Mouse (Mus musculus) Patski (cell line): ENCODE results near the gene Ceacam14. TPM values are rescaled to one million over a fixed set of nuclear protein-coding genes. Genes with fewer than 3 reads are reported as not detected.

Experiments
- ATAC-seq: fragments of 100-300 bp; one replicate; pipeline ENCODE4 v1.8.0; 2021
- CTCF ChIA-PET: fragments of 350-600 bp; sonication (Branson Sonifier 250); formaldehyde crosslinking; loops from one replicate; lab custom pipeline; 2022; ENCODE audit warnings: inconsistent platforms; lab: Charles Lee
- POLR2A ChIA-PET: fragments of 350-600 bp; sonication (Branson Sonifier 250); formaldehyde crosslinking; loops from one replicate; lab custom pipeline; 2022; ENCODE audit warnings: antibody characterized with exemption, inconsistent platforms; lab: Charles Lee
- DNase-seq: peaks from one replicate; pipeline ENCODE4 v3.0.0-alpha.2; 2011; ENCODE audit warnings: low read depth, low spot score
- H3K27me3 ChIP-seq: fragments of 371-371 bp; one replicate; pipeline ENCODE4 v1.5.1; 2021
- CTCF ChIP-seq: fragments of 100-300 bp; IDR thresholded peaks from one replicate; pipeline ENCODE4 v1.5.1; 2021
- in situ Hi-C: fragments of 300-500 bp; cut with MboI; formaldehyde crosslinking; loops from 3 replicates; pipeline ENCODE4 v1.11.1; 2018; ENCODE audit warnings: low pct_unique_long_range_greater_than_20kb, mixed read lengths
- polyA plus RNA-seq: library from polyadenylated mRNA; unstranded; gene quantifications from one replicate; pipeline ENCODE4 v1.2.3, GENCODE M21; 2021

Ceacam14 gene
- not detected for polyA plus RNA-seq

GRCm38 (mm10) chr7:17812333-17812732 lies at the start of gene Ceacam14:
Ceacam14 (plus strand) TSS chr7:17812633.
- no peak for ATAC-seq
- H3K27me3 ChIP-seq: no peaks in the 10 kb centered on the region
- TF ChIP-seq CTCF: no peak
- in situ Hi-C loops: no loop called here
- no peak for DNase-seq
- ChIA-PET CTCF (no interaction called here), POLR2A (no interaction called here)

Other genes starting within 250 kb of the Ceacam14 start
- not detected for gene Ceacam5, start 99.4 kb upstream of the Ceacam14 start, polyA plus RNA-seq
- gene Gm5155, start 59.1 kb downstream of the Ceacam14 start, polyA plus RNA-seq: not detected
- not detected for gene Ceacam11, start 159.5 kb downstream of the Ceacam14 start, polyA plus RNA-seq
- not detected for gene Ceacam13, start 197.3 kb downstream of the Ceacam14 start, polyA plus RNA-seq